Mouse (Mus musculus) intestine, embryonic 14.5 days (tissue): ENCODE measurements around the gene Pkp4. TPM values are rescaled to one million over a fixed set of nuclear protein-coding genes. Genes with fewer than 3 reads are reported as not detected.
"Not testable (repeated sequence)": the region's sequence is repeated elsewhere in the genome, so short reads cannot be mapped to it uniquely, and the experiment has no call there.

Experiments used
- ATAC-seq: fragments of 200-750 bp; cut with Nextera tagmentation; replicated peaks from 2 replicates; pipeline ENCODE4 v1.8.0; 2017; ENCODE audit warnings: low read depth, moderate number of reproducible peaks, moderate TSS enrichment, moderate library complexity; ENCODE audit not compliant: low FRiP score, low TSS enrichment
- DNase-seq: peaks from one replicate; pipeline ENCODE4 v3.0.0-alpha.2; 2018; ENCODE audit warnings: low spot score
- H3K27ac ChIP-seq: fragments of 300-500 bp; sonication (generic); 2 replicates; pipeline ENCODE4 v1.5.1; 2014; ENCODE audit warnings: low read depth, mild to moderate bottlenecking, control low read depth
- H3K27me3 ChIP-seq: fragments of 300-500 bp; sonication (generic); replicated peaks from 2 replicates; pipeline ENCODE4 v1.6.1; 2014; ENCODE audit warnings: low read length, control low read depth; ENCODE audit not compliant: control insufficient read depth, insufficient read depth
- H3K36me3 ChIP-seq: fragments of 300-500 bp; sonication (generic); 2 replicates; pipeline ENCODE4 v1.6.1; 2014; ENCODE audit warnings: low read length, control low read depth; ENCODE audit not compliant: control insufficient read depth, insufficient read depth
- H3K4me1 ChIP-seq: fragments of 300-500 bp; sonication (generic); replicated peaks from 2 replicates; pipeline ENCODE4 v1.6.1; 2014; ENCODE audit warnings: low read length, control low read depth, mixed read lengths; ENCODE audit not compliant: control insufficient read depth, insufficient read depth
- H3K4me2 ChIP-seq: fragments of 300-500 bp; sonication (generic); 2 replicates; pipeline ENCODE4 v1.6.1; 2014; ENCODE audit warnings: low read length
- H3K4me3 ChIP-seq: fragments of 300-500 bp; sonication (generic); 2 replicates; pipeline ENCODE4 v1.5.1; 2014; ENCODE audit warnings: low read depth, low read length, control low read depth, mixed read lengths
- H3K9ac ChIP-seq: fragments of 300-500 bp; sonication (generic); 2 replicates; pipeline ENCODE4 v1.6.1; 2014; ENCODE audit warnings: mild to moderate bottlenecking, low read length
- H3K9me3 ChIP-seq: fragments of 300-500 bp; sonication (generic); 2 replicates; pipeline ENCODE4 v1.6.1; 2016; ENCODE audit warnings: low read length, control low read depth; ENCODE audit not compliant: control insufficient read depth
- WGBS: fragments of 180-500 bp; shearing (Covaris S2); extraction: QIAGEN DNeasy Blood & Tissue Kit; methylation state at CpG from one replicate; pipeline ENCODE4 v1.1.7; 2014; 5-methylcytosine and 5-hydroxymethylcytosine counted together
- polyA plus RNA-seq: library from polyadenylated mRNA; unstranded; fragments of >200 nt; fragmentation: Nextera tagmentation; extraction: Ambion mirVana; gene quantifications from 2 replicates; pipeline ENCODE4 v1.2.1, GENCODE M21; 2014

Pkp4 gene
- polyA plus RNA-seq, 1 experiment from 2014 or later = 24.4 TPM

DNA sequence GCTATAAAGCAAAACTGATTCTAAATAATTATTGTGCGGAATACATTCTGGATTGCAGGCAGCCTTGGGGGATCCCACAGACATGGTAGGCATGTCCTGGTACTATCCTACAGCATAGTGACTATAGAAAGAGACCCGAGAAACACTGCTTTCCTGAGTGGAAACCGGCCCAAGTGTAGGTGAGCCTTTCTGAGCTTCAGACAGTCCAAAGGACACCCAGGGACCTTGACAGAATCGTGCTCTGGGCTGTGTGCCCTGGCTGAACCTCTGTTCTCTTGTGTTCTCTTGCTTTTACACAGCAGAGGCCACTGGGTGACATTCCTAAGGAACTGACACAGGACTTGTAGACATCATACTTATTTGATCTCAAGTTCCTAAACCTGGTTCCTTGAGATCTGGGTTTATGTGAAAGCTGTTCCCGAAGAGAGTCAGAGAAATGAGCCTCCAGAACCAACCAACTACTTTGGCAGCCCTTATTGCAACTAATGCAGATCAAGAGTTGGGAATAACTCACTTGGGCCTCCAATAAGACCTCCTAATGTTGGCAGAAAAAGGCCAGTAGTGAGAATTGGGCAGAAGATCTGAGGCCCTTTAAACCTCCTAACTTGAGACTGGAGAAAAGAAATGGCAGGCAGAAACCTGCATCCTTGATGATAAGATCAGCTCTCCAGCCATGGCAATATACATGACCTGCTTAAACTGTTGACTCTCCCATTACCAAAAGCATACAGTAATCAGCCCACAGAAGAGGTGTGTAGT, 195.1 kb downstream of the Pkp4 start:
- peaks cover 19% of the 10 kb centered on the region for H3K36me3 ChIP-seq
- H3K9me3 ChIP-seq = no peaks in the 10 kb centered on the region
- H3K4me2 ChIP-seq = no peak overlapping the region
- H3K4me1 ChIP-seq = no peaks in the 10 kb centered on the region
- H3K9ac ChIP-seq = no peak overlapping the region
- H3K4me3 ChIP-seq = no peak overlapping the region
- no peak for DNase-seq
- H3K27ac ChIP-seq = no peak overlapping the region
- WGBS = 91% methylated on average over 5 of the region's 5 CpGs
- no peaks in the 10 kb centered on the region for H3K27me3 ChIP-seq
- ATAC-seq = no peak

GRCm38 (mm10) chr2:59359760-59360342, 199.2 kb downstream of the Pkp4 start:
- 80% methylated on average over 9 of the region's 9 CpGs for WGBS

GRCm38 (mm10) chr2:59361350-59361780, 200.7 kb downstream of the Pkp4 start:
- ATAC-seq (0 out of 2 replicates have a peak, but pooled peaks have one; percentile 53), DNase-seq (peak; percentile 64)
- Histone ChIP-seq H3K9me3 (no peaks in the 10 kb centered on the region), H3K9ac (no peak overlapping the region), H3K36me3 (0 out of 2 replicates have a peak, but pooled peaks cover 3% of the 10 kb centered on the region), H3K4me3 (no peak overlapping the region), H3K27me3 (no peaks in the 10 kb centered on the region), H3K4me2 (no peak overlapping the region), H3K27ac (peak overlapping the region; percentile 47; the same call in 1 of the 2 replicates), H3K4me1 (peaks cover 3% of the 10 kb centered on the region; the same call in 1 of the 2 replicates)
- 22% methylated on average over 4 of the region's 4 CpGs for WGBS

More at GRCm38 (mm10) chr2:59359760-59360342, 199.2 kb downstream of the Pkp4 start:
- Histone ChIP-seq H3K36me3 (peaks cover 10% of the 10 kb centered on the region), H3K9ac (no peak overlapping the region), H3K4me2 (no peak overlapping the region), H3K9me3 (no peaks in the 10 kb centered on the region), H3K4me3 (no peak overlapping the region), H3K4me1 (peaks cover 3% of the 10 kb centered on the region; the same call in 1 of the 2 replicates), H3K27me3 (no peaks in the 10 kb centered on the region), H3K27ac (no peak overlapping the region)
- DNase-seq (no peak), ATAC-seq (no peak)

DNA sequence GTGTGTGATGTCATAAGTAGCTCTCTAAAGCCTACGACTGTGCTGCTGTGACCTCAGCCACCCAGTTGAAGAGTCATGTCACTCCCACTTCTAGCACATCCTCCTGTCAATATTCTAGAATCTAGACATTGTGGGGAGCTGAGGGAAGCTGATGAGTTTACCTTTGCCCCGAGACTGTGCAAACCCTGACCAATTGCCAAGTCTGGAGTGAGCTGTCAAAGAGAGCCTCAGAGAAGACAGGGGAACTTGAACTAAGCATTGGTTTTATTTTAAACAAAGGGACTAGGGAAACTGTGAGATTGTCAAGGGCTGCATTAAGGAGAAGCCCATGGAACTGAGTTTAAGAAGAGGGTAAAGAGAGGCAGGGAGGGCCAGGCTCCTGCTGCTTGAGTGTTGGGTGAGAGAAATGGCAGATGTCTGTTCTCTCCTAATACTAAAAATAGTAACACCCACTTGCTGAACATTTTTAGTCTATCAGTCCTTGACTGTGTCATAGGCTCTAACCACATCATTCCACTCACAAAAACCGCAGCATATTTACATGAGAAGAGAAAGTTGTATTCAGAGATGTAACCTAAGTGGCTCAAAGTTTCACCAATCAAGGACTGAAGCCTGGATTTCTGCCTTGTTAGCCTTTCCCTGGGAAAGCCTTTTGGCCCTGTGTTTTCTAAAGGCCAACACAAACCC, 203.6 kb downstream of the Pkp4 start:
- H3K4me3 ChIP-seq = no peak overlapping the region
- no peak overlapping the region for H3K4me2 ChIP-seq
- ATAC-seq = no peak
- DNase-seq = no peak
- 84% methylated on average over 3 of the region's 3 CpGs for WGBS
- H3K4me1 ChIP-seq = peaks cover 3% of the 10 kb centered on the region; the same call in 1 of the 2 replicates
- no peaks in the 10 kb centered on the region for H3K9me3 ChIP-seq
- H3K9ac ChIP-seq = no peak overlapping the region
- H3K27ac ChIP-seq = no peak overlapping the region
- H3K27me3 ChIP-seq = no peaks in the 10 kb centered on the region
- no peaks in the 10 kb centered on the region for H3K36me3 ChIP-seq

DNA sequence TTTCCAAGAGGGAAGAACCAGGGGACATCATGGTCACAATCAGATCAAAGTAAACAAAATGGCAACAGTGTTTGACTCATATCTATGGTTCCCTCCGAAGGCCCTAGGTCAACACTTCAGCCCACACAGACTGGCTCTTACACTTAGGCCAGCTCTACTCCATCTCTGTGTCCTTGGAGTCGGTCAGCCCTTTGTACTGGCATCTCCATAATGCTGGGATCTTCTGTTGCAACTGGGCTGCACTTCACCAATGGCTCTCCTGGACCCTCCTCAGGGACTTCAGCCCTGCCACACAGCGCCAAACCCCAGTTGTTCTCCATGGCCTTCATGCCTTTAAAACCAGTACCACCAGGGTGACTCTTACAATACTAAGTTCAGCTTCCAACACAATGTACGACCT, 206.5 kb downstream of the Pkp4 start:
- Histone ChIP-seq H3K27ac (no peak overlapping the region), H3K4me1 (no peaks in the 10 kb centered on the region), H3K27me3 (no peaks in the 10 kb centered on the region), H3K4me3 (no peak overlapping the region), H3K9me3 (no peaks in the 10 kb centered on the region), H3K4me2 (no peak overlapping the region), H3K9ac (no peak overlapping the region), H3K36me3 (no peaks in the 10 kb centered on the region)
- DNase-seq (no peak), ATAC-seq (no peak)
- WGBS = 92% methylated on average over 4 of the region's 4 CpGs

GRCm38 (mm10) chr2:59373113-59373512, 212.5 kb downstream of the Pkp4 start:
- Histone ChIP-seq H3K36me3 (no peaks in the 10 kb centered on the region), H3K4me3 (no peak overlapping the region), H3K9ac (no peak overlapping the region), H3K27me3 (no peaks in the 10 kb centered on the region), H3K4me1 (no peaks in the 10 kb centered on the region), H3K27ac (no peak overlapping the region), H3K9me3 (no peaks in the 10 kb centered on the region), H3K4me2 (no peak overlapping the region)
- DNase-seq (no peak), ATAC-seq (no peak)
- WGBS = 96% methylated on average over 2 of the region's 2 CpGs

GRCm38 (mm10) chr2:59378096-59378495, 217.4 kb downstream of the Pkp4 start:
- DNase-seq = no peak
- Histone ChIP-seq H3K9ac (no peak overlapping the region), H3K9me3 (no peaks in the 10 kb centered on the region), H3K4me3 (no peak overlapping the region), H3K4me1 (no peaks in the 10 kb centered on the region), H3K4me2 (no peak overlapping the region), H3K27me3 (no peaks in the 10 kb centered on the region), H3K27ac (no peak overlapping the region), H3K36me3 (no peaks in the 10 kb centered on the region)
- ATAC-seq = no peak
- WGBS = 88% methylated on average over 9 of the region's 9 CpGs

DNA sequence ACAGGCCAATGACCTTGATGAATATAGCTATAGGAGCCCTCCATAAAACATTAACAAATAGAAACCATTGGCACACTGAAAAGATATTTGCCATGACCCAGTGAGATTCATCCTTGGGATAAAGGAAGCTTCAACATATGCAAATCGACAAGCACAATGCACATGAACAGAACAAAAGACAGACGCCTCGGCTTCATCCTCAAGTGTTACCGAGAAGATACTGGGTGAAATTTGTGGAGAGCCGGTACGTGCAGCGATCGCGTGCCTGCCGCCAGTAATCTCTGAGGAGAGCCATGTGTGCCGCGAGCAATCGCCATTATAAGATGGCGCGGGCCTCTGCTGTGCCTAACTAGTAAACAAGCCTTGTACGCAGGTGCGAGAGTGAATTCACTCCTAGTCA, 218.2 kb downstream of the Pkp4 start:
- 98% methylated on average over 15 of the region's 17 CpGs for WGBS
- H3K9ac ChIP-seq = not testable (repeated sequence)

More for the DNA sequence above, 218.2 kb downstream of the Pkp4 start:
- H3K4me3 ChIP-seq, H3K27ac ChIP-seq, H3K36me3 ChIP-seq, H3K9me3 ChIP-seq, H3K4me1 ChIP-seq, ATAC-seq, H3K27me3 ChIP-seq, DNase-seq, H3K4me2 ChIP-seq: not testable (repeated sequence)
